Mouse (Mus musculus) left cerebral cortex, adult 8-10 months (tissue): ENCODE data around the gene Gm49721. TPM values are rescaled to one million over a fixed set of nuclear protein-coding genes. Genes with fewer than 3 reads are reported as not detected.
"Not testable (repeated sequence)": the region's sequence is repeated elsewhere in the genome, so short reads cannot be mapped to it uniquely, and the experiment has no call there.

ENCODE experiments used
- DNase-seq, 2 experiments: peaks; one replicate each; pipeline ENCODE4 v3.0.0; 2022; ENCODE audit warnings: low spot score in 2 of 2
- total RNA-seq, 4 experiments: library from RNA; stranded (reverse); gene quantifications; 2 replicates each; pipeline ENCODE4 v1.2.4; 2022

Gm49721 gene
- total RNA-seq, result 1 to 10 TPM in 1 of 4 experiments, under 1 TPM in 3; 0.23 to 1.3 (median 0.61) TPM

- peak; percentile 53 to 54 for DNase-seq
These were observed at the start of gene Gm49721 for GRCm38 (mm10) chr17:6978287-6979248. TSS of gene Gm49721 (plus strand) at chr17:6978904.

GRCm38 (mm10) chr17:6931625-6932024, 47.1 kb upstream of the Gm49721 start:
- not testable (repeated sequence) for DNase-seq

- not testable (repeated sequence) for DNase-seq
These were observed 36.1 kb upstream of the Gm49721 start for GRCm38 (mm10) chr17:6942560-6942959.

- not testable (repeated sequence) for DNase-seq
These were observed 31.1 kb upstream of the Gm49721 start for GRCm38 (mm10) chr17:6947637-6947983.

GRCm38 (mm10) chr17:6947984-6948768, 30.5 kb upstream of the Gm49721 start, which contains the start of gene Rsph3b:
TSS of gene Rsph3b (minus strand) at chr17:6948682.
- DNase-seq, result peak; percentile 74 to 81

GRCm38 (mm10) chr17:6948769-6949228, 29.9 kb upstream of the Gm49721 start:
- DNase-seq, result not testable (repeated sequence)

GRCm38 (mm10) chr17:6958881-6959280, 19.8 kb upstream of the Gm49721 start:
- DNase-seq, result not testable (repeated sequence)

- not testable (repeated sequence) for DNase-seq
These were observed 19.0 kb upstream of the Gm49721 start for GRCm38 (mm10) chr17:6959543-6960259.

GRCm38 (mm10) chr17:6960349-6960748, 18.4 kb upstream of the Gm49721 start:
- not testable (repeated sequence) for DNase-seq

- DNase-seq, result peak; percentile 22 to 42
These were observed 17.9 kb upstream of the Gm49721 start, which contains the start of gene Tagap1 for GRCm38 (mm10) chr17:6960776-6961175. TSS of gene Tagap1 (minus strand) at chr17:6961156.

- peak; percentile 13 to 49 for DNase-seq
These were observed 17.3 kb upstream of the Gm49721 start for GRCm38 (mm10) chr17:6961181-6962000.

- DNase-seq, result not testable (repeated sequence)
These were observed 16.4 kb upstream of the Gm49721 start for GRCm38 (mm10) chr17:6962339-6962738.

GRCm38 (mm10) chr17:6962936-6963335, 15.8 kb upstream of the Gm49721 start:
- DNase-seq, result not testable (repeated sequence)

- DNase-seq, result not testable (repeated sequence)
These were observed 13.3 kb upstream of the Gm49721 start for GRCm38 (mm10) chr17:6965364-6965763.

GRCm38 (mm10) chr17:6967673-6968072, 11.0 kb upstream of the Gm49721 start:
- DNase-seq, result not testable (repeated sequence)

- DNase-seq, result not testable (repeated sequence)
These were observed 8.4 kb upstream of the Gm49721 start, which contains the start of gene Rnaset2b for GRCm38 (mm10) chr17:6970334-6970733. TSS of gene Rnaset2b (plus strand) at chr17:6970634.

GRCm38 (mm10) chr17:6971238-6971637, 7.5 kb upstream of the Gm49721 start:
- DNase-seq, result not testable (repeated sequence)

- not testable (repeated sequence) for DNase-seq
These were observed 5.8 kb upstream of the Gm49721 start for GRCm38 (mm10) chr17:6972836-6973396.

- not testable (repeated sequence) for DNase-seq
These were observed 3.7 kb upstream of the Gm49721 start for GRCm38 (mm10) chr17:6974985-6975384.
